Mouse (Mus musculus): ENCODE results near the gene Cpsf7. TPM values are rescaled to one million over a fixed set of nuclear protein-coding genes. Genes with fewer than 3 reads are reported as not detected.
"Not testable (repeated sequence)": the region's sequence is repeated elsewhere in the genome, so short reads cannot be mapped to it uniquely, and the experiment has no call there.

Cpsf7 gene
- polyA plus RNA-seq, 1 experiment, result 90.6 TPM

DNA sequence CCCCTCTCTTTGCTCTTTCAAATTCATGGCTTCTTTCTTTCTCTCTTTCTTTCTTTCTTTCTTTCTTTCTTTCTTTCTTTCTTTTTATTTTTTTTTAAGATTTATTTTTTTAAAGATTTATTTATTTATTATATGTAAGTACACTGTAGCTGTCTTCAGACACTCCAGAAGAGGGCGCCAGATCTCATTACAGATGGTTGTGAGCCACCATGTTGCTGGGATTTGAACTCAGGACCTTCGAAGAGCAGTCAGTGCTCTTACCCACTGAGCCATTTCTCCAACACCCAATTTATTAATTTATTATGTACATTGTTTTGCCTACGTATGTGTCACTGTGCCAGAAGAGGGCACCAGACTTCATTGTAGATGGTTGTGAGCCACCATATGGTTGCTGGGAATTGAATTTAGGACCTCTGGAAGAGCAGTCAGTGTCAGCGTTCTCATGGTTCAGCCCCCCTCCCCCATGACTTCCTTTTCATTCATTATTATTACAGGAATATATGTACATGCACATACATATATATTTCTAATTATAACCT is 32.8 kb downstream of the Cpsf7 start:
- not testable (repeated sequence) for DNase-seq (ENCODE audit: extremely low spot score in 1 of 2, low spot score in 1 of 2)

DNA sequence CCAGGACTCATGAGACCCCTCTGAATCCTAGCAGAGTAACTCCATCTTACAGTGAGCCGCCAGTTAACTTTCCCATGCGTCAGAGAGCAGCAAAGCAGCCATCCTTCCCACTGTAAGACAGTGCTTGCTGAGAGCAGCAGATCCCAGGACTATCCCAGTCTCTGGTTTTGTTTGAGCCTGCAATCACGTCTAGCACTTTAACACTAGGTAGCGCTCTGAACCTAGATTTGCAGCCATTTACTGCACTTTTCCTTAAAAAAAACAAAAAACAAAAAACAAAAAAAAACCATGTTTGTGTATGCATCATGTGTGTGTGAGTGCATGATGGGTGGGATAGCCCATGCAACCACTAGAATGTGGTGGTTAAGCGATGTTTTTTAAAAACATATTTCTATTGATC is 35.0 kb downstream of the Cpsf7 start:
- no peak for DNase-seq (ENCODE audit: extremely low spot score in 1 of 2, low spot score in 1 of 2)

DNA sequence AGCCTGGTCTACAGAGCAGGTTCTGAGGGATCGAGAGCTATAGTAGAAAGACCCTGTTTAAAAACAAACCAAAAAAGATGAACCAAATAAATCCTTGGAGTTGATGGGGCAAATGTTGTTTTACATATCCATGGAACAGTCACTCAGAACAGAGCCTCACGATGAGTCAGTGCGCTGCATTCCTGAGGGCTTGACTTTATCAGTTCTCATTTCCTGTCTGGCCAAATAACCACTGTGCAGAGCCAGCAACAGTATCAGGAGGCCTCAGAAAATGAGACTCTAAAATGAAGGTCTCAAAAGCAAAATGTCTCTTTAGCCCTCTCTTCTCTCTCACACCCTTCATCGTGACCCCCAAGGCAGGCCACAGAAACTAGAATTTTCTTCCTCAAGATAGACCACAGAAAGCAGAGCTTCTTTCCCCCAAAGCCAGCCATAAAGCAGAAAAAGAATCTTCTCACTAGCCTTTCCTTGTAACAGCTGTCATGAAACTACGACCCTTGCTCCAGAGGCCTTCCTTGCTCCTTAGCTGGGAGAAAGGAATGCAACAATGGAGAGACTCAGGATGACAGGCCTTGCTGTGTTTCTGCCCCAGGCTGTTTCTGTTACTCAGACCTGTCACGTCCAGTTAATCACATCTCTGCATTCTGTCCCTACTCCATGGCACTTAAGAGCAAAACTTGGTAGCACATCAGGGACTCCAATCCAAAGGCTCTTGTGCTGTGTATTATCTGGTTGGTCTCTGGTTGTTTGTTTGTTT is 36.7 kb downstream of the Cpsf7 start:
- no peak for DNase-seq (ENCODE audit: extremely low spot score in 1 of 2, low spot score in 1 of 2)

DNA sequence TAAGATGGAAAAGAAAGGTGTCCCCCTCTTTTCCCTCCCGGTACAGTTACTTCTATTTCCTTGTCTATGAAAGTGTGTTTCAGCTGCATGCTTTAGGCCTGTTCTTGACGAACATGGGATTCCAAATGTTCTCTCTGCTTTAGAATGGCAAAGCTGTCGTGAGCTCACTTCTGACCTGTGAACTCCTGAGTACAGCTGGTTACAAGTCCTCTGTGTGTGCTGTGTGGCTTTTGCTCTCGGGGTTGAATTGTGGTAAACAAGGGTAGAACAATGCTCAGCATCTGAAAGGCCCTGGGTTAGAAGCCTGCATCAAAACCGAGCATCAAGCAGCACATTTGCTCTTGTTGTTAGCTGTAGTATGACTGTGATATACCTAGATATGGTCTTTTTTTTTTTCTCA is 37.3 kb downstream of the Cpsf7 start:
- no peak for DNase-seq (ENCODE audit: extremely low spot score in 1 of 2, low spot score in 1 of 2)

DNA sequence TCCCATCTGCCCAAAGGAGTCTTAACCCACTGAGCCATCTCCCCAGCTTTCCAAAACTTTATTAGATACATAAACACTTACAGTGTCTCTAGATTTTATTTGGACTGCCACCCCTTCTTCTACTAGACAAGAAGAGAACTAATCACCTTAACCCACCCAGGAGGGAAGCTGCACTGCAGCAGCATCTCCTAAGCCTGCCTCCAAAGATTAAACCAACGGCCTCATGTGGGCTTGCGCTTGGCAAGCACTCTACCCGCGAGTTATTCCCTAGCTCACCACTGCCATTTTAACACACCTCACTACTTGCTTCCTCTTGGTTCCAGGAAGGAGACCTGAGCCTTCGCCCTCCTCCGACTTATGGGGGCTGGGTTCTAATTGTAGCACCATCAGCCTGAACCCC is 39.2 kb downstream of the Cpsf7 start:
- no peak for DNase-seq (ENCODE audit: extremely low spot score in 1 of 2, low spot score in 1 of 2)

DNA sequence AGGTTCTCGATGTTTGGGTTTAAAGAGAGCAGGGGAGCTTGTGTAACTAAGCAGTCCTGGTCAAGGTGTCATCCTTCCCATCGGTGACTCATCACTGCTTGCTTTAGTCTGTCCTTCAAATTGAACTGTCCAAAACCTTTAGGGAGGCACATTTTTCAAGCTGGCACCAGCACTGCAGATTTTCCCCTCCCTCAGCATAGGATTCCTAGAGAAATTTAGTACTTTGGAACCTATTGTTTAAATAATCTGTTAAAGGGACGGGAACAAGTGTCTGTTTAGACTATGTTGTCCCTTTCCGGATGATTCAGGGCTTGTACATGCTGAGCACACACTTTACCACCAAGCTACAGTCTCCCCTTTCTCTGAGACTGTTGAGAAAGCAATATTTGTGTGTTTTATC is 40.2 kb downstream of the Cpsf7 start:
- no peak for DNase-seq (ENCODE audit: extremely low spot score in 1 of 2, low spot score in 1 of 2)

DNA sequence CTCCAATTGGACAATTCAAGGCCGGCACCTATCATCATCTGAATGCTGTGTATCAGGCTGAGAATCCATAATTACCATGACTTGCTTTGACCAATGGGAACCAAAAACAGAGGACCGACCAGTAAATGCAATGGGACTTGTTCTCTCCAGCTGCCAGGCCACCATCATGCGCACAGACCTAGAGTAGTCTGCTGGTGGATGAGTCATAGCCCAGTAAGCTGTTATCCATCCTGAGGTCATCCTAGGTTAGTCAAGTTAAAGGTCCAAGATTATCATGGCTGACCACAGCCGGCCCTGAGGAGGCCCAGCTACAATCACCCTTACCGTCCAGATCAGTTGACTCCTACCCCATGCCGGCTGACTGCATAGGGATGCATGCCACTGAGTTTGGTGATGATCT is 44.6 kb downstream of the Cpsf7 start:
- no peak for DNase-seq (ENCODE audit: extremely low spot score in 1 of 2, low spot score in 1 of 2)

DNA sequence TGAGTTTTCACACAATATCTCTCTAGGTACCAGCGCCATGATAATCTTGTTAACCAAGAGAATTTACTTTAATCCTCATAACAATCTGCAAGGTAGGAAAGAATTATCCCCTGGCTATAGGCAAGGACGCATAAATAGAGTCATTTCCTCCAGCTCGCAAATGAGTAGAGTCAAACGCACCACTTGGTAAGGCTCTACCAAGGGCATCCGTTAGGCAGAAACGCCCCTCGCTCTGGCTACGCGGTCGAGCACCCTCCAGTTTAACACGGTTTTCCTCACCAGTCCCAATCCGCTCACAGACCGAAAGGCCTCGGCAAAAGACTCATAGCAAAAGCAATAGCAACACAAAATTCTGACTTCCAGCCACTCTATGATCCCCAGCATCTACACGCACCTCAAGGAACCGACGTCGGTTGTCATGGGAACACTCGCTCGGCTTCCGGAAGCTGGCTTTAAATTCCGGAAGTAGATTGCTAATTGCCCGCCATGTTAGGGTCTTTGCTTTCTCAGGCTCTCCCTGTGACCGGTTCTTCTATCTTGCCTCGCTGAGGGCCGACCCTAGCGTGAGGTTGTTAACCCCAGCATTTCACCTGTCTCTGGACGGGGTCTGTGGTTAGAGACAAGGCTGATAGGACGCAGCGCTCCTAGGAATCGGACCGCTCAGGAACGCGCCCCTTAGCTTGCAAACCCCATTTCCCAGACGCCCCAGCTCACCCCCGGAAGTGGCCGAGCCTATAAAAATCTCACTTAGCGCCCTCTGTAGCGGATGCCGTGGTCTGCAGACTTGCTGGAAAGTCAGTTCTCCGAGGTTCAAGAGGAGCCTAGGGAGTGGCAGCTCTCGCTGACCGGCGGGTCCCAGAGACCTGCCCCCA is 51.9 kb downstream of the Cpsf7 start, which contains the start of the genes Cyb561a3 and Tmem138:
Cyb561a3 (plus strand) TSS at position 483 of the 872 bp plus-strand sequence.
Tmem138 (minus strand) TSS at position 673 of the 872 bp plus-strand sequence.
- DNase-seq (ENCODE audit: extremely low spot score in 1 of 2, low spot score in 1 of 2), result peak; percentile 90 to 95

DNA sequence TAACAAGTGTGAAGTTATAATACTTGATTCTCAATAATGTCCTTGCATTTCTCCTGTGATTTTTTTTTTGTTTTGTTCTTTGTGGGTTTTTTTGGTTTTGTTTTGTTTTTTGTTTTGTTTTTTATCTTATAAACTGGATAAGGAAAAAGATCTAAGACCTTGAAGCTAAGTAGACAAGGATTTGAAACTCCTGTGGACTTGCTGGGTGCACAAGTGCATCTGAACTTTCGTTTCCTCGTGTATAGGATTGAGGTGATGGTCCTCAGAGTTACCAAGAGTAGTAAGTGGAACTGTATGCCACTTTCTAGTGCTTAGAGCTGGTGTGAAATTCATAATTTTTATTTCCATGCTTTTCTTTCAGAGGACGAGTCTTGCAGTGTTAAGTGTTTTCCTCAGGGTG is 55.0 kb downstream of the Cpsf7 start:
- no peak for DNase-seq (ENCODE audit: extremely low spot score in 1 of 2, low spot score in 1 of 2)

DNA sequence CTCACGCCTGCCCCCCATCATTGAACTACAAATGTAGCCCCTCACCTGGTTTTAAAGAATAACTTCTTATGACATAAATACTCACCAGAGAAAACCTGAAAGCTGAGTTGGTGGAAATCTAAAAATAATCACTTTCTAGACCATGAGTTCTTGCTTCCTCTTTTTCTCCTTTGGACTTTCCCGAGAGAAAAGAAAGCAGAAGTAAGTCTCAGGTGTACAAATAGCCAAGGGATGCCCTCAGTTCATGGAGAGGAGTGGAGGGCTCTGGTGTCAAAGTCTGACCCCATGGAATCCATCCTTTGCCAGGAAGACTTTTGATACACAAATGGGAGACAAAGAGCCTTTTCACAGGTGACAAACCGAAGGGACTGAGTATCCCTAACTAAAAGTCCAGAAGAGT is 55.7 kb downstream of the Cpsf7 start:
- no peak for DNase-seq (ENCODE audit: extremely low spot score in 1 of 2, low spot score in 1 of 2)

DNA sequence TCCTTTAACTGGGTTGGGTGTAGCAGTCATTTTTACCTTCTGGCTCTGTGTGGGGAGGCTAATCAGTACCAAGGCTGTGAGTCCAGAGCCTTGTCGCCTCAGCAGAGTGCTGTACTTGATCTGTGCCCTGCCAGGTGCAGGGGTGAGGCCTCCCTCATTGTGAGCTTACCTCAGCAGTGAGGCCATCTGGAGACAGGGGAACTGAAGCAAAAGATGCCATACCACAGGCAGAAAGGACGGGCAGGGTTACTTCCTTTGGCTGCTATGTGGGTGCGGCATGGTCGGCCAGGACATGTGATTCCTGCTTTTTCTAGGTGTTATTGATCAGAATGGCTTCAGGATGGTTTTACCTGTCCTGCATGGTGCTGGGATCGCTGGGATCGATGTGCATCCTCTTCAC is 56.9 kb downstream of the Cpsf7 start:
- no peak for DNase-seq (ENCODE audit: extremely low spot score in 1 of 2, low spot score in 1 of 2)

DNA sequence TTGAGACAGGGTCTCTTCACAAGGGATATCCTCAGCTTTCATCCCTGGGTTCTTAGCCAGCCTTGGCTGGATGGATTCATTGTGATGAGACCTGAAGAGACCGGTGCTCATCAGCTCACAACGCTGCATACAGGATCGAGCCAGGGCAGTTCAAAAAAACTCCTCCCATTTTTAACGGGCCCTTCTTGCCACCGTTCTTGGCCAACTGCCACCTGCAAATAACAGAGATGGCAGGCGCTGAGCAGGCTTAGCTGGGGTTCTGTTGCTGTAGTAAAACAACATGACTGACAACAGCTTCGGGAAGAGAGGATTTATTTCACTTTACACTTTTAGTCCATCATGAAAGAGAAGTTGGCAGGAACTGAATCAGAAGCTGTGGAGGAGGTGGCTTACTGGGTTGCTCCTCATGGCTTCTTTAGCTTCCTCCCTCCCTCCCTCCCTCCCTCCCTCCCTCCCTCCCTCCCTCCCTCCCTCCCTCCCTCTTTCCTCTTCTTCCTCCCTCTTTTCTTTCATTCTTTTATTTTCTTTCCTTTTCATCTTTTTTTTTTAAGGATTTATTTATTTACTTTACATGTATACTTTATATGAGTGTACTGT is 58.6 kb downstream of the Cpsf7 start:
- peak in 1 of 2 experiments; percentile 10 for DNase-seq (ENCODE audit: extremely low spot score in 1 of 2, low spot score in 1 of 2)

DNA sequence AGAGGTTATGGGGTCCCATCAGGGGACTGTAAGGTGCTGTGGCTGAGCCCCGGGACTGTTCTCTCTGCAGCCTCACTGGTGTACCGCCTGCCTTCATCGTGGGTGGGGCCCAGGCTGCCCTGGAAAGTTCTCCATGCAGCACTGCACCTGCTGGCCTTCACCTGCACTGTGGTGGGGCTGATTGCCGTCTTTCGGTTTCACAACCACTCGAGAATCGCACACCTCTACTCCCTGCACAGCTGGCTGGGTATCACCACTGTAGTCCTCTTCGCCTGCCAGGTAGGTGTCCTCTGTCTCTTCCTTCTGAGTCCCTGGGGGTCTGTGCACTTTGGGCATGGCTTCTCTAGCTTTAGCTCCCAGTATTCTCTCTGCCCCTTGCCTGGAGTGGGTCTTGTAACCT is 60.0 kb downstream of the Cpsf7 start:
- no peak for DNase-seq (ENCODE audit: extremely low spot score in 1 of 2, low spot score in 1 of 2)

DNA sequence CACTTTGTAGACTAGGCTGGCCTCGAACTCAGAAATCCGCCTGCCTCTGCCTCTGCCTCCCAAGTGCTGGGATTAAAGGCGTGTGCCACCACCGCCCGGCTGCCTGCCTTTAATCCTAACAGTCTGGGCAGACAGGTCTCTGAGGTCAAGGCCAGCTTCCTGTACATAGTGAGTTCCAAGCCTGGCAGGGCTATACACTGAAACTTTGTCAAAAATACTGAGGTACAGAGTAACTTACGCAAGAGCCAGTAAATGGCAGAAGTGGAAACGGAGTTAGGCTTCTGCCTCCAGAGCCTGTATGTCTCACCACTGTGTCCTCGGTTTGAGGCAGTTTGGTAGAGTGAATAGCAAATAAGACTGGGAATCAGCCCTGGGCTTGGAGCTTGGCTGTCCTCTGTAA is 62.2 kb downstream of the Cpsf7 start:
- DNase-seq (ENCODE audit: extremely low spot score in 1 of 2, low spot score in 1 of 2), result no peak

DNA sequence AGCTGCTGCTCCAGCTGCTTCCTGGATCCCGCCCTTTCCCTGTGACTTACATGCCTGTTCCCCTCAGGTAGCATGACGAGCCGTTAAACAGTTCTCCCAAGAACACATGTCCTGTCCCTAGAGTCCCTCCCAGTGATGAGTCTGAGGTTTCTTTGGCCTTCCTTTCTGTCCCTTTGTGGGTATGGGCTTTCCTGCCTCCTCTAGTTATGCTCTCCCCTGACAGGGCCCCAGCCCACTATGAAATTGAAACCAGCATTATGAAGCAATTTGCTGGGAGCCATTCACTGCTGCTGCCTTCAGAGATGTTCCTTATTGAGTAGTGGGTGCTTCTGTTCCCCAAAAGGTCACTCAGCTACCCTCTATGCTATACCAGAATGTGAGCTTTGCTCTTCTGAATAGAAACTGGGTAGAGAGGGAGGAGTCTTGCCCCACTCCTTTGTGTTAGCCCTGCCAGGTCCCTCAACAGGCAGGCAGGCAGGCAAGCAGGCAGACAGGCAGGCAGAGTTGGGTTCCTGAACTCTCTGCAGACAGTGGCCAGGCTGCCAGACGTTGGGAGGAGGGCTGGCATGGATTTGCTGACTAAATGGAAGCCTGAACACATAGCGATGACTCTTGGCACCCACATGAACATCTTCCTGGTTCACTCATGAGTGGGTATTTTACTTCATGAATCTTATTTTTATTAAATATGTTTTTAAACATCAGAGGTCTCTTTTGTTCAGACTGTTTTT is 64.2 kb downstream of the Cpsf7 start:
- no peak for DNase-seq (ENCODE audit: extremely low spot score in 1 of 2, low spot score in 1 of 2)

DNA sequence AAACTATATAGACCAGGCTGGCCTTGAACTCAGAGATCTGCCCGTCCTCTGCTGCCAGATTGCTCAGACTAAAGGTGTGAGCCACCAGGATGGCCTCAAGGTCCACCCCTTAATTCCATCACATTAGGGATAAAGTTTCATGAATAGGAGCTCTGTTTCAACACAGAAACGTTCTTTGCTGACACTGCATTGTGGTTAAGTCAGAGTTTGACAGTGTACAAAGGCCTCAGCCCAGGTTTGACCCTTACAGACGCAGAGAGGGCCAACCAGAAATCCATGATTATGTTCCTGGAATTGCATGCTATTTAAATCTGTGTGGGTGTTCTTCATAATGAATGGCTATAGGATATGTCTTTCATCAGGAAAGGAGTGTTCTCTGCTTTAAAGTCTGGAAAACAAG is 65.2 kb downstream of the Cpsf7 start:
- DNase-seq (ENCODE audit: extremely low spot score in 1 of 2, low spot score in 1 of 2), result no peak

DNA sequence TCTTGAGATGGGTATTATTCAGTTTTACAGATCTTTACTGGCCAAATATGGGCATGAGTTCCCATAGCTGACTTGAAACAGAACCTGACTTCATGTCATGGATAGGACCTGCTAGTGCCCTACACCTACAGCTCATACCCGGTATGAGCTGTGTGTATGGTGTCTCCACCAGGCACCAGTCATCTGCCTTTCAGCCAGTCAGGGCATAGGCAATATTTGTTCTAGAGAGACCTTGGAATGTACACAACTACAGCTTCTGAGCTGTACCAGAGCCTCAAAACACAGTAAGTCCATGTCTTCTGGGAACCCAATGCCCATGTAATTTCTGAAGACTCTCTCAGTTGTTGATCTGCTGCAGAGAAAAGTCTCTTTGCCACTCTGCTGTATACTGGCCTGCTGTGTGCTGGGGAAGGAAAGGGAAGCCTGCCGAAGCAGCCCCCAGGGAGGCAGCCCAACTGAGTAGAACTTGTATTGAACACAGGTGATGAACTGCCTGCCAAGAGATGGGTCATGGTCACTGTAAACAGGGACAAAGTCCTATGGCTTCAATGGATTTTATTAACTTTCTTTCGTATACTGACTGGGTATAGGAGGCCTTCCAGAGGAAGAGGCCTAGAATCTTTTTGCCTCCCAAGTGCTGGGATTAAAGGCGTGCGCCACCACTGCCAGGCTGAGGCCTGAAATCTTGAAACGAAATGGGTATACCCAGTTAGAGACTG is 66.8 kb downstream of the Cpsf7 start:
- DNase-seq (ENCODE audit: extremely low spot score in 1 of 2, low spot score in 1 of 2), result no peak
